Mouse (Mus musculus) liver, postnatal 0 days (tissue): Measurements from ENCODE around the gene Slc2a8.

Source experiments
- CTCF ChIP-seq: sonication (generic); IDR thresholded peaks from 2 replicates; pipeline ENCODE4 v1.5.1; 2016; ENCODE audit warnings: antibody characterized with exemption, low read depth
- EP300 ChIP-seq: IDR thresholded peaks from 2 replicates; pipeline ENCODE4 v1.6.1; 2016; ENCODE audit warnings: antibody characterized with exemption, low read depth, mild to moderate bottlenecking

DNA sequence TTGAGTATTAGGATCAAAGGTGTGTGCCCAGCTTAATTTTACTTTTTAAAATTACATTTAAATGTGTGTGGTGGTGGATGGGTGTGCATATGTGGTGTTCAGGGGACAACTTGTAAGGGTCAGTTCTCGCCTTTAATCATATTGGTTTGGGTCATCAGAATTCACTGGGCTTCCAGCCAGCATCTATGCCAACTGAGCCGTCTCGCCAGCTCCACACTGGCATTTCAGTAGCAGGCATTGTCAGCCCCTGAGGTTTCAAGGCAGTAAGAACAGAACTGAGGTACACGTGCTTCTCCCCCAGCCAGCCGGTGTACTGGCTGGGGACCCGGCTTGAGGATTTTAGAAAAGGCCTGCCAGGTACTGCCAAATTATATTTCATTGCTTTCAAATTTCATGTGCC lies 15.2 kb upstream of the Slc2a8 start:
- TF ChIP-seq CTCF: no peak
- no peak for TF ChIP-seq EP300
